Mouse (Mus musculus) liver, adult 2 months (tissue): ENCODE measurements around the gene Hhat. TPM values are rescaled to one million over a fixed set of nuclear protein-coding genes. Genes with fewer than 3 reads are reported as not detected.

Source experiments
- DNase-seq: peaks from one replicate; pipeline ENCODE4 v3.0.0-alpha.2; 2011; ENCODE audit warnings: low read depth, low spot score; ENCODE audit errors: extremely low read depth
- H3K27ac ChIP-seq: fragments of 200-500 bp; replicated peaks from 2 replicates; pipeline ENCODE4 v1.5.1; 2012; ENCODE audit warnings: low read depth, mild to moderate bottlenecking, control low read depth, inconsistent platforms, low read length; ENCODE audit not compliant: insufficient read depth
- H3K27me3 ChIP-seq: fragments of 200-500 bp; 2 replicates; pipeline ENCODE4 v1.6.1; 2012; ENCODE audit warnings: mild to moderate bottlenecking, moderate library complexity, low read length, inconsistent platforms; ENCODE audit not compliant: control insufficient read depth, insufficient read depth
- H3K36me3 ChIP-seq: fragments of 200-500 bp; 2 replicates; pipeline ENCODE4 v1.6.1; 2012; ENCODE audit warnings: low read length, inconsistent platforms; ENCODE audit not compliant: control insufficient read depth, insufficient read depth
- H3K4me1 ChIP-seq: fragments of 200-500 bp; 2 replicates; pipeline ENCODE4 v1.6.1; 2011; ENCODE audit warnings: low read length; ENCODE audit not compliant: control insufficient read depth, insufficient read depth
- H3K4me3 ChIP-seq: fragments of 200-500 bp; 2 replicates; pipeline ENCODE4 v1.5.1; 2011; ENCODE audit warnings: low read depth, mild to moderate bottlenecking, control low read depth, low read length, moderate library complexity; ENCODE audit not compliant: insufficient read depth
- H3K79me2 ChIP-seq: fragments of 200-500 bp; 2 replicates; pipeline ENCODE4 v1.6.1; 2012; ENCODE audit warnings: inconsistent platforms, mild to moderate bottlenecking, low read length, moderate library complexity; ENCODE audit not compliant: control insufficient read depth, insufficient read depth
- H3K9ac ChIP-seq: fragments of 200-500 bp; 2 replicates; pipeline ENCODE4 v1.6.1; 2012; ENCODE audit warnings: low read depth, mild to moderate bottlenecking, control low read depth, inconsistent platforms, low read length
- CTCF ChIP-seq: fragments of 200-500 bp; IDR thresholded peaks from 2 replicates; pipeline ENCODE4 v1.5.1; 2011; ENCODE audit warnings: low read depth, low read length, control low read depth
- POLR2A ChIP-seq: fragments of 200-500 bp; IDR thresholded peaks from 2 replicates; pipeline ENCODE4 v1.6.1; 2011; ENCODE audit warnings: low read length, control low read depth; ENCODE audit not compliant: insufficient read depth; ENCODE audit errors: extremely low read depth
- WGBS: fragments of 180-500 bp; shearing (Covaris S2); methylation state at CpG from one replicate; pipeline ENCODE4 v1.1.7; 2018; 5-methylcytosine and 5-hydroxymethylcytosine counted together
- polyA plus RNA-seq: library from polyadenylated mRNA; depleted of rRNA; stranded (reverse); fragments of >200 nt; gene quantifications from 2 replicates; pipeline ENCODE4 v1.2.3, GENCODE M21; 2012; rRNA removed
- total RNA-seq: library from RNA; depleted of rRNA; stranded (reverse); fragments of >200 nt; gene quantifications from 2 replicates; pipeline ENCODE4 v1.2.3, GENCODE M21; 2014; rRNA removed

The Hhat gene
- 1.9 and 2.1 TPM in 2 replicates for total RNA-seq
- polyA plus RNA-seq, result 2.0 and 2.1 TPM in 2 replicates

DNA sequence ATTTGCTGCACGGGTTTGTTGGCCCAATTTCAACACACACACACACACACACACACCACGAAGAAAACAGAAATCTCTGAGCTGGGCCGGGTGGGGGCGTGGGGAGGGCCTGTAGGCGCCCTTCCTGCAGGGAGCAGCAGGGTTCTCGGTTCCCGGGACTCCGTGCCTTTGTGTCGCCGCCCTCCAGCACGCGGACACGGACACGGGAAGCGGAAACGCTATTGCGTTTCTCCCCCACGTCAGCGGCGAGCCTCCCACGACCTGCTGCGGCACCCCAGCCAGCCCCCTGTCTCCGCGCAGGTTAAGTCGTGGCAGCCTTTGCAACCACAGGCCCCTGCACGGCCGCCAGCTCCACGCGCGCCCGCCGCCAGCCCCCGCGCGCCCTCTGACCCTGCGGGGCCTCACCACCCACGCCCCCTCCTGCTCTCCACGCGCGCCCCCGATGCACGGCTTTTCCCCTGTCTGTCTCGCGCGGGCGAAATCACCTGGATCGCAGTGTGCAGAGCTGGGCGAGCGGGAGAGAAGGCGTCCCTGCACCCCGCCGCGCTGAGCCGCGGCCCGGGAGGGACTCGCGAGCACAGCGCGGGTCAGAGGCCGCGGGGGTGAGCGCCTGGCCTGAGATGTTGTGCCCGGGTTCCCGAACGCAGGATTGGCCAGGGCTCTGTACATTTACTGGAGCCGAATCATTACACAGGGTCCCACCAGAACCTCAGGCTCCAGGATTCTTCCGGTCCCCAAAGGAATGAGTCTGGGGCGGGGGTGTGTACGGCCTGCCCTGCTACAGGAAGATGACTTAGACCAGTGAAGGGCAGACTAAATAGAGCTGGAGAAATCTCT, at the start of gene Hhat:
Hhat (minus strand) TSS at position 729 of the 837 bp plus-strand sequence.
- TF ChIP-seq CTCF (no peak), POLR2A (0 out of 2 replicates have a peak, but pooled peaks have one; percentile 47)
- Histone ChIP-seq H3K36me3 (no peaks in the 10 kb centered on the region), H3K79me2 (no peaks in the 10 kb centered on the region), H3K4me3 (peak within 1 kb of the TSS; percentile 99), H3K4me1 (peaks cover 4% of the 10 kb centered on the region; the same call in 1 of the 2 replicates), H3K9ac (peak within 1 kb of the TSS; percentile 99), H3K27me3 (no peaks in the 10 kb centered on the region), H3K27ac (peak within 1 kb of the TSS; percentile 59)
- DNase-seq, result peak; percentile 16
- 2% methylated on average over 70 of the region's 70 CpGs for WGBS

DNA sequence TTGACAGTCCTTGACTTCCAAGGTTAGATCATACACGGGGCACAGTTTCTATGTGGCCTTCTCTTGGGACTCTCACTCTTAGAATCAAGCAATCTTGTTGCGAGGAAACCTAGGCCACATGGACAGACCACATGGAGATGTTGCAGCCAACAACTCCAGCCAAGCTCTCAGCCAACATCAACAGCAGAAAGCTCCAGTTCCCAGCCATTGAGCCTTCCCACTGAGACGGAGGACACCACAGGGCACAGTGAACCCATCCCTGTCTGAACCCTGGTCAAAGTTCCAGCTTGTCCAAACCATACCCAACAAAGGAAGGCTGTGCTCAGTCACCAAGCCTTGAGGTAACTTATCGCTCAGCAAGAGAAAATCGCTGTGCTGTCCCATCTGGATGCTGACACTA, 47.3 kb upstream of the Hhat start:
- H3K27me3 ChIP-seq, result no peaks in the 10 kb centered on the region
- peak overlapping the region; percentile 68 for H3K27ac ChIP-seq
- no peaks in the 10 kb centered on the region for H3K79me2 ChIP-seq
- WGBS, result 51% methylated on average over 5 of the region's 5 CpGs
- H3K4me3 ChIP-seq, result no peak overlapping the region
- no peaks in the 10 kb centered on the region for H3K36me3 ChIP-seq
- DNase-seq, result peak; percentile 89
- TF ChIP-seq POLR2A (no peak), CTCF (no peak)
- H3K4me1 ChIP-seq, result peaks cover 6% of the 10 kb centered on the region
- no peak overlapping the region for H3K9ac ChIP-seq

DNA sequence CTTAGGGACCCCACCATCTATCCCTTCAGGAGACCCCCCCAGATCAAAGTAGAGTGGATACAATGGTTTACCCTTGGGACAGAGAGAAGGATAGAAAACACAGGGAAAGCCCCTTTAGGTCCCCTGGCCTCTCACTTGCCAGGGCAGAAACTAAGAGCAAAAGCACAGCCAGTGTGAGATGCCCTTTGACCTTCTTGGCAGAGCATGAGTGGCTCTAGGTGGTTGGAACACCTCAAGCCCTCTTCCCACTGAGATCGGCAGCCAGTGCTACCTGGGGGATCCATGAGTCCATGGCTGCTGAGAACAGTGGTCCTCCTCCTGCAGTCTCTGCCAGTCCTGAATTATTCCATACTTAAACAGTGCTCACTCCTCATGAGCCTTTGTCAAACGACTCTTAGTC, 44.8 kb upstream of the Hhat start:
- H3K4me1 ChIP-seq, result peaks cover 12% of the 10 kb centered on the region
- H3K9ac ChIP-seq, result no peak overlapping the region
- DNase-seq, result peak; percentile 75
- TF ChIP-seq POLR2A, result no peak
- no peak for TF ChIP-seq CTCF
- H3K27me3 ChIP-seq, result no peaks in the 10 kb centered on the region
- no peaks in the 10 kb centered on the region for H3K36me3 ChIP-seq
- no peak overlapping the region for H3K4me3 ChIP-seq
- H3K79me2 ChIP-seq, result no peaks in the 10 kb centered on the region
- H3K27ac ChIP-seq, result 0 out of 2 replicates have a peak overlapping the region, but pooled peaks have one; percentile 8
- 38% methylated on average over 2 of the region's 2 CpGs for WGBS

DNA sequence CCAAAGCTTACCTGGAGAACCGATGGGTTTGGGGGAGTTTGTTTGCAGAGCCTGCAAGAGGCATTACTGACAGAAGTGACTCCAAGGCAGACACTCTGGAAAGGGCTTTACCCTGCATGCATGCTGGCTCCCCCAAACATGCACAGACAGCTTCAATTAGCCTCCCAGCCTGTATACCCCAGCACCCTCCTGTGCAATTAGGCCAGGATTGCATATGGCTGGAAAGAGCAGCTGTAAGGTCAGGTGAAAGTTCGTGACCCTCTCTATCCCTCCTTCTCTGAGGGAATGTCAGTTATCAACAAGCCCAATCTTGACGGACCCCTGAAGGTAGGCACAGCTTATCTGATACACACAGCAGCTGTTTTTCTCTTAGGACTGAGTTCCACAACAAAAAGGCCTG, 43.7 kb upstream of the Hhat start:
- no peak for DNase-seq
- TF ChIP-seq CTCF, result no peak
- no peak for TF ChIP-seq POLR2A
- H3K27ac ChIP-seq, result no peak overlapping the region
- peaks cover 12% of the 10 kb centered on the region for H3K4me1 ChIP-seq
- H3K79me2 ChIP-seq, result no peaks in the 10 kb centered on the region
- H3K27me3 ChIP-seq, result no peaks in the 10 kb centered on the region
- no peaks in the 10 kb centered on the region for H3K36me3 ChIP-seq
- WGBS, result 75% methylated on average over 3 of the region's 3 CpGs
- H3K9ac ChIP-seq, result no peak overlapping the region
- no peak overlapping the region for H3K4me3 ChIP-seq

DNA sequence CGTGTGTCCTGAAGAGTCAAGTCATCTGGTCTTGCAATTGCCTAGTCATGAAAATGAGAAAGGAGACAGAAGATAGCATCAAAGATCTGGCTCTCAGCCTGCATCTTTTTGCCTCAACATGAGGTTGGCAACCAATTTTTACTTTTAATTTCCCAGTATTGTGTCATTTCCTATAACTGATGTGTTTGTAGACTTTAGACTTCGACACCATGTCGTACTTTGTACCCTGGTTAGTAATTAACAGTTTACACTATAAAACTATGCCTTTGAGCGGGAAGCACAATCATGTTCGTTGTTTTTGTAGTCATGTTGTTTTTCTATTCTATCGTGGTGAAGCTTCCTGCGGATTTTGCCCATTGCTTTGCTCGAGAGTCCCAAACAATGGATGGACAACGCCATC, 41.7 kb upstream of the Hhat start:
- DNase-seq, result peak; percentile 87
- WGBS, result 47% methylated on average over 9 of the region's 9 CpGs
- H3K4me3 ChIP-seq, result no peak overlapping the region
- H3K4me1 ChIP-seq, result peaks cover 10% of the 10 kb centered on the region
- H3K27ac ChIP-seq, result peak overlapping the region; percentile 69
- no peaks in the 10 kb centered on the region for H3K79me2 ChIP-seq
- no peak overlapping the region for H3K9ac ChIP-seq
- TF ChIP-seq CTCF (no peak), POLR2A (no peak)
- H3K27me3 ChIP-seq, result no peaks in the 10 kb centered on the region
- no peaks in the 10 kb centered on the region for H3K36me3 ChIP-seq

DNA sequence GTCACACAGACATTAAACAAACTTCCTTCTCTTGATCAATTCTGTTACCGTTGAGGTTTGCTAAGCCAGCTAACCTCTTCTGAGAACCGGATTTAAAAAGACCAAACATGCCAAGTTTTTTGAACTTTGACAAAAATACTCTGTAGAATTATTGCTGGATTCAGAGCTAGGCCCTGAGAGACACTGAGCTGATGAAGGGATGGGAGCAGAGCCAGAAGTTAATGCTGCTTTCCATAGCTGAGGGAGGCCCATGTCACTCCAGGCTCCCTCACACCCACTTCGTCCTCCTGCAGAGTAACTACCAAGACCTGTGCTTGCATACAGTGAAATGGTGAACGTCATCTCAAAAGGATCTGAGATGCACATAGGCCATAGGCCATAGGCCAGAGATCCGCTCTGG, 41.3 kb upstream of the Hhat start:
- DNase-seq, result peak; percentile 28
- Histone ChIP-seq H3K4me1 (peaks cover 10% of the 10 kb centered on the region), H3K27ac (peak overlapping the region; percentile 41), H3K9ac (no peak overlapping the region), H3K4me3 (no peak overlapping the region), H3K79me2 (no peaks in the 10 kb centered on the region), H3K36me3 (no peaks in the 10 kb centered on the region), H3K27me3 (no peaks in the 10 kb centered on the region)
- TF ChIP-seq POLR2A (no peak), CTCF (no peak)
- WGBS, result 64% methylated on average over 5 of the region's 5 CpGs
